In the genomic region with DNA sequence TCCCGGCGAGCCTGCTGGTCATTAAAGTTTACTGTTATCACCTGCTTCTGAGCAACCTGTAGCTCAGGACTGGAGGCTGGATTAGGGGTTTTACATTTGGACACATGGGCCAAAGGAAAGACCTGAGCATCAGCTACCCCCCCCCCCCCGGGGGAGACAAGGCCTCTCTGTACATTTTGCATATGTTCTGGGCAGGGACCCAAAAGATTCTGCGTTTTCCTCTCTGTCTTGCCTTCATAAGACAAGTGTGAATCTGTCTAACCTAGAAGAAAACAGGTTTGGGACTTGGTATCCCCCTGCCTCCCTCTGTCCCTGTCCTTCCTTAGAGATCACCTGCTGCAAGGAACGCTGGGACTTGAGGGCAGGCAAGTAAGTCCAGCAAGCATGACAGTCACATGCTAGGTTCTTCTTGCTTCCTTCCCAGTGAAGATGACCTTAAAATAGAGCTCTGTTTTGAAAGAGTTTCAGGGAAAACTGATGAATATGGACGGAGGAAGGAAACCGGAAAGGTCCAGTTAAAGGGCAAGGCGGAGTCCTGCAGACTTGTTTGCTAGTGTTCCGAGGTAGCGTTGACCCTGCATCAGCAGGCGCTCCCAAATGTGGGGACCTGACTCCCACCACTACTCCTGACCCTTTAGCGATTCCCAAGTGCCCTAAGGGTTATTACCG, we compare ENCODE assay signal across 10 mouse cellular contexts. TPM values are rescaled to one million over a fixed set of nuclear protein-coding genes. Genes with fewer than 3 reads are reported as not detected.
A peak's percentile ranks its signal among the peaks of the same experiment; 100 is the strongest.
DNase-seq lines count a peak whose midpoint lies in the region; ATAC-seq and TF ChIP-seq lines count a peak whose summit lies in the region.
"Had no signal": no experiment of that assay in that cellular context is flagged by ENCODE, and none has a peak within 500 bp of the region (broad histone marks: within the 10 kb centered on the region; RNA-seq: fewer than 3 reads in every experiment).

No protein-coding gene starts in this region.

- peaks cover 3% of the 10 kb centered on the region; the same call in 1 of the 2 replicates for H3K4me1 ChIP-seq in lung, embryonic 14.5 days (ENCODE audit: insufficient read depth)
- H3K4me1 ChIP-seq in embryonic facial prominence, embryonic 14.5 days (ENCODE audit: control insufficient read depth, insufficient read depth, low read length), result peaks cover 17% of the 10 kb centered on the region
- H3K4me1 ChIP-seq in liver, embryonic 13.5 days (replicated peaks), result peaks cover 24% of the 10 kb centered on the region

- H3K4me3 ChIP-seq in lung, embryonic 14.5 days (ENCODE audit: low read depth, low read length), result no peak overlapping the region
- H3K4me3 ChIP-seq in embryonic facial prominence, embryonic 14.5 days (ENCODE audit: low read depth, low read length), result no peak overlapping the region
- no peak overlapping the region for H3K4me3 ChIP-seq in liver, embryonic 13.5 days (replicated peaks)
- H3K4me3 ChIP-seq: megakaryocyte, embryonic 14.5 days; stomach, embryonic 15.5 days had no signal

- no peak for TF ChIP-seq CTCF in lung, embryonic 14.5 days (IDR thresholded peaks at IDR 0.05; ENCODE audit: low read depth)

- WGBS in lung, embryonic 14.5 days, result 67% methylated on average over 13 of the region's 13 CpGs
- WGBS in embryonic facial prominence, embryonic 14.5 days, result 63% methylated on average over 13 of the region's 13 CpGs
- 65% methylated on average over 13 of the region's 13 CpGs for WGBS in liver, embryonic 13.5 days (ENCODE audit: insufficient replicate concordance)

- H3K9me3 ChIP-seq in lung, embryonic 14.5 days (ENCODE audit: low read depth, low read length), result no peaks in the 10 kb centered on the region
- H3K9me3 ChIP-seq in embryonic facial prominence, embryonic 14.5 days (ENCODE audit: control insufficient read depth, low read length), result no peaks in the 10 kb centered on the region
- no peaks in the 10 kb centered on the region for H3K9me3 ChIP-seq in liver, embryonic 13.5 days (replicated peaks)
- H3K9me3 ChIP-seq: megakaryocyte, embryonic 14.5 days; stomach, embryonic 15.5 days had no signal

- no peak for DNase-seq in frontal cortex, postnatal 10 days (ENCODE audit: low spot score in 2 of 2)
- DNase-seq in lung, embryonic 14.5 days, result no peak
- DNase-seq in lung, adult 18-20 months, result no peak
- DNase-seq in embryonic facial prominence, embryonic 14.5 days (ENCODE audit: low spot score), result no peak
- no peak for DNase-seq in liver, embryonic 13.5 days
- no peak for DNase-seq in cerebellum, postnatal 10 days
- no peak for DNase-seq in spleen, postnatal 14 days (ENCODE audit: low spot score in 2 of 2)

- no peaks in the 10 kb centered on the region for H3K36me3 ChIP-seq in lung, embryonic 14.5 days (ENCODE audit: insufficient read depth)
- no peaks in the 10 kb centered on the region for H3K36me3 ChIP-seq in embryonic facial prominence, embryonic 14.5 days (ENCODE audit: control insufficient read depth, insufficient read depth, low read length)
- H3K36me3 ChIP-seq in liver, embryonic 13.5 days, result no peaks in the 10 kb centered on the region
- H3K36me3 ChIP-seq: stomach, embryonic 15.5 days had no signal

- no peak overlapping the region for H3K4me2 ChIP-seq in lung, embryonic 14.5 days
- no peak overlapping the region for H3K4me2 ChIP-seq in embryonic facial prominence, embryonic 14.5 days (ENCODE audit: low read depth, low read length)
- H3K4me2 ChIP-seq in liver, embryonic 13.5 days, result peak overlapping the region; percentile 56; the same call in 1 of the 2 replicates
- H3K4me2 ChIP-seq: stomach, embryonic 15.5 days had no signal

- peak overlapping the region; percentile 38; the same call in 1 of the 2 replicates for H3K27ac ChIP-seq in lung, embryonic 14.5 days (ENCODE audit: low read depth)
- H3K27ac ChIP-seq in embryonic facial prominence, embryonic 14.5 days (replicated peaks; ENCODE audit: low read depth, low read length), result 0 out of 2 replicates have a peak overlapping the region, but pooled peaks have one; percentile 53
- H3K27ac ChIP-seq in liver, embryonic 13.5 days, result no peak overlapping the region; the same call in 1 of the 2 replicates

- ATAC-seq in frontal cortex, adult (ENCODE audit: low TSS enrichment), result peak; percentile 4; the same call in 1 of the 2 replicates
- no peak for ATAC-seq in lung, embryonic 14.5 days (ENCODE audit: insufficient read depth)
- no peak for ATAC-seq in embryonic facial prominence, embryonic 14.5 days (ENCODE audit: low read depth)
- ATAC-seq in liver, embryonic 13.5 days (ENCODE audit: low read depth), result no peak

- no peak overlapping the region for H3K9ac ChIP-seq in lung, embryonic 14.5 days
- H3K9ac ChIP-seq in embryonic facial prominence, embryonic 14.5 days (ENCODE audit: low read depth, low read length), result no peak overlapping the region
- H3K9ac ChIP-seq in liver, embryonic 13.5 days, result no peak overlapping the region
- H3K9ac ChIP-seq: stomach, embryonic 15.5 days had no signal

- H3K27me3 ChIP-seq in lung, embryonic 14.5 days (ENCODE audit: insufficient read depth, low read length), result 0 out of 2 replicates have a peak, but pooled peaks cover 3% of the 10 kb centered on the region
- peaks cover 12% of the 10 kb centered on the region; the same call in 1 of the 2 replicates for H3K27me3 ChIP-seq in embryonic facial prominence, embryonic 14.5 days (replicated peaks; ENCODE audit: control insufficient read depth, insufficient read depth, low read length)
- H3K27me3 ChIP-seq in liver, embryonic 13.5 days, result no peaks in the 10 kb centered on the region
- H3K27me3 ChIP-seq: stomach, embryonic 15.5 days had no signal

RNA-seq across cellular contexts. Expression of a gene that starts 13.6 kb away (rescaled TPM):
- polyA plus RNA-seq in lung, embryonic 14.5 days (2014; fragmentation: Nextera tagmentation; extraction: Ambion mirVana), result 10.8 and 14.4 TPM in 2 replicates
- polyA plus RNA-seq in embryonic facial prominence, embryonic 14.5 days (2014; fragmentation: Nextera tagmentation; extraction: Ambion mirVana), result 13.4 and 13.6 TPM in 2 replicates
- 6.6 and 7.0 TPM in 2 replicates for polyA plus RNA-seq in liver, embryonic 13.5 days (2015; fragmentation: Nextera tagmentation; extraction: Ambion mirVana)

RNA-seq across cellular contexts. Expression of a gene that starts 32.4 kb away (rescaled TPM):
- 10.3 TPM in 2 replicates for polyA plus RNA-seq in lung, embryonic 14.5 days (2014; fragmentation: Nextera tagmentation; extraction: Ambion mirVana)
- polyA plus RNA-seq in embryonic facial prominence, embryonic 14.5 days (2014; fragmentation: Nextera tagmentation; extraction: Ambion mirVana), result 12.9 and 14.8 TPM in 2 replicates
- polyA plus RNA-seq in liver, embryonic 13.5 days (2015; fragmentation: Nextera tagmentation; extraction: Ambion mirVana), result 0.95 and 1.5 TPM in 2 replicates
